Mouse (Mus musculus): ENCODE measurements around the gene Pax4.

GRCm38 (mm10) chr6:28423313-28423712 lies 25.8 kb downstream of the Pax4 start, which contains the start of gene Arf5:
- no peak for TF ChIP-seq POLR2A (IDR thresholded peaks at IDR 0.05; ENCODE audit: insufficient read depth, low read length)
- no peak for TF ChIP-seq CTCF (IDR thresholded peaks at IDR 0.05; ENCODE audit: low read depth, low read length)
- no peak for TF ChIP-seq EP300 (IDR thresholded peaks at IDR 0.05; ENCODE audit: insufficient read depth, low read depth, low read length)

Measured in ES-Bruce4 (cell line).